Mouse (Mus musculus): ENCODE results near the gene Zfp398. TPM values are rescaled to one million over a fixed set of nuclear protein-coding genes. Genes with fewer than 3 reads are reported as not detected.

The Zfp398 gene
- polyA plus RNA-seq, 1 experiment from 2014 or later: 17.5 TPM

DNA sequence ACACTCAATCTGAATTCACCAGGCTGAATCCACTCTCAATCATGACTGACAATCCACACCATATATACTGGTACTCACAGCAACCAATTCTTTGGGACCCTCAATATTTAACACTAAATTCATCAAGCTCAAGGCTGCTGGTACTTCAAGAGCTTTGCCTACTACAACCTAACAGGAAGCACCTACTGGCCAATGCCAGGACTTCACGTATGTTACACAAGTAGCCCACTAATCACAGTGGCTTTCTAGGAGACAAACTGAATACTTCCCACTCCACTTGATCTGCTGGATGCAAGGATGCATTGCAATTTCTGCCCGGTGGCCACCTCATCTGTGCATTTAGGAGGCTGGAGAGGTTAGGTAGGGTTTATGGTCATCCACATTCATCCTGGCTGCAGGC lies 25.3 kb upstream of the Zfp398 start:
- Histone ChIP-seq H3K4me1 (peaks cover 39% of the 10 kb centered on the region), H3K4me2 (replicated peaks) (no peak overlapping the region), H3K27me3 (no peaks in the 10 kb centered on the region), H3K4me3 (no peak overlapping the region), H3K9ac (replicated peaks) (0 out of 2 replicates have a peak overlapping the region, but pooled peaks have one; percentile 15), H3K9me3 (no peaks in the 10 kb centered on the region), H3K36me3 (peaks cover 25% of the 10 kb centered on the region), H3K27ac (replicated peaks) (no peak overlapping the region)
- 77% methylated on average over 2 of the region's 2 CpGs for WGBS
- no peak for ATAC-seq (replicated peaks)

DNA sequence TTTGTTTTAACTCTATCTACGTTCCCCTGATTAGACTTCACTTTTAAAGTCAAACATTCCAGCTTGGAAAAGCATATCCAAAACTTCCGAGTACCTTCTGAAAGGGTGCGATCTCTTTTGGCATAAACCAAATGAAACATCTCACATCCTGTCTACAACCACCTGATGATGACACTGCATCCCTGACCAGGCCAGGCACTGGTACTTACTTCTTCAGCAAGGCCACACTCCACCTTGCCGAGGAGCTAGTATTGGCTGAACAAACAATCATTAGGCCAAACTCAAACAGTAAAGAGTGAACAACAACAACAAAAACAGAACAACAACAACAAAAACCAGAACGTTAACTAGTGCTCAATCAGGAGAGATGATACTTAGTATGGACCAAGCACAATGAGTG lies 24.1 kb upstream of the Zfp398 start:
- peak overlapping the region; percentile 66 for H3K4me2 ChIP-seq (replicated peaks)
- H3K4me1 ChIP-seq: peaks cover 39% of the 10 kb centered on the region
- no peaks in the 10 kb centered on the region for H3K27me3 ChIP-seq
- no peaks in the 10 kb centered on the region for H3K9me3 ChIP-seq
- peaks cover 14% of the 10 kb centered on the region for H3K36me3 ChIP-seq
- H3K27ac ChIP-seq (replicated peaks): no peak overlapping the region
- H3K9ac ChIP-seq (replicated peaks): peak overlapping the region; percentile 76
- no peak for ATAC-seq (replicated peaks)
- WGBS: 67% methylated on average over 5 of the region's 5 CpGs
- H3K4me3 ChIP-seq: peak overlapping the region; percentile 74

DNA sequence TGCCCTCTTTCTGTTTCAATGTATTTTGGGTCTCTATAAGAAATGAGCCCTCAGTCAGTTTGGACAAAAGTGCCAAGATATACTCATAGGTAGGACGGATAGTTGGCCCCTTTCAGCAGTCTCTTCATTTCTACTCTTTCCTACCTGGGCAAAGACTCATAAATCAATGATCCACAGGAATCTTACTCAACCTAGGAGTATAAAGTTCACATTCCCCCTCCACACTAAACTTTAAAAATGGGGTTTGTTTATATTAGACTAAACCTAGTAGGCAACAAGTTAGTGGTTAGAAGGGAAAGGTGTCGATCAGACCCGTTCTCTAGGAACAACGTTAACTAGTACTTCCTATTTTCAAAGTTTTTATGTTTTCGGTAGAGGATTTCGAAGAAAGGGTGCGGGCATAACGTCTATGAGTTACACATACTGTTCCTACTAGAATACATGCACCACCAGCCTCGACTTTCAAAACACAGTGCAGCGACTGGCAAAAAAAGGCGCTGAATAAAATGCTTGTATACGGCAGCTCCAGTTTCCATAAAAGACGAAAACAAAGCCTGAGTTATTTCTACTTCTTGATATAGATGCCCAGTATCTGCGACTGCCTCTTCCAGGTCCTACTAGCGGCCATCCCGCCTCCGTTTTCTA lies 23.1 kb upstream of the Zfp398 start:
- Histone ChIP-seq H3K4me2 (replicated peaks) (peak overlapping the region; percentile 66), H3K27me3 (no peaks in the 10 kb centered on the region), H3K4me3 (peak overlapping the region; percentile 74), H3K4me1 (peaks cover 39% of the 10 kb centered on the region), H3K9ac (replicated peaks) (peak overlapping the region; percentile 76), H3K27ac (replicated peaks) (peak overlapping the region; percentile 92), H3K36me3 (peaks cover 8% of the 10 kb centered on the region; the same call in 1 of the 2 replicates), H3K9me3 (no peaks in the 10 kb centered on the region)
- WGBS: 1% methylated on average over 17 of the region's 17 CpGs
- no peak for ATAC-seq (replicated peaks)

DNA sequence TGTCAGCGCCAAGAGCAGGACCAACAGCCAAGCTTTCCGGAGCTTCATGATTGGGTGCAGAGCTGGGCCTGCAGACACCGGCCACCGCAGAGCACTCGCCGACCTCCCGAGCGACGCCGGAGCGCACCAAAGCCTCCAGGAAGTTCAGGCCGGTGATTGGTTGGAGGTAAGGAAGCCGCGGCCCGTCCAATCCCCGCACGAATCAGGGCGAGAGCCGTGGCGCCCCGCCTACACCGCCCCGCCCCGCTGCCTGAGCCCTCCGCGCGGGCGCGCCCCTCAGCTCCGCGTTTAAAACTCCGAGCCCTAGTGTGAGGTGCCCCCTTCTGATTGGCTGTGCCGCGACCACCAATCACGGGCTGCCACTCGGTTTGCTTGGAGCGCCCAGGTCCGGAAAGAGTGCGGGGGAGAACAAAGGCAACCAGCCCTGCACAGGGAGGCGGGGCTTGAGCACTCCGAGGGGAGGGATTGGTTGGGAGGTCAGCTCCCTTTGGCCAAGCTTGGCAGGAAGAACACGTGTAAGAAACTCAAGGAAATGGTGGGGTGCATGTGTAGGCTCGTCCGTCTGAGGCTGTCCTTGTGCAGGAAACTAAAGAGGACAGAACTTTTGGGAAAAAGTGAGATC lies 22.1 kb upstream of the Zfp398 start, which contains the start of gene Pdia4:
TSS of gene Pdia4 (minus strand) at position 174 of the 622 bp plus-strand sequence.
- Histone ChIP-seq H3K36me3 (peaks cover 10% of the 10 kb centered on the region), H3K27me3 (no peaks in the 10 kb centered on the region), H3K4me1 (peaks cover 39% of the 10 kb centered on the region), H3K27ac (replicated peaks) (peak within 1 kb of the TSS; percentile 92), H3K9ac (replicated peaks) (peak within 1 kb of the TSS; percentile 76), H3K4me2 (replicated peaks) (peak within 1 kb of the TSS; percentile 66), H3K4me3 (peak within 1 kb of the TSS; percentile 74), H3K9me3 (no peaks in the 10 kb centered on the region)
- peak; percentile 100 for ATAC-seq (replicated peaks)
- under 1% methylated on average over 44 of the region's 44 CpGs for WGBS

DNA sequence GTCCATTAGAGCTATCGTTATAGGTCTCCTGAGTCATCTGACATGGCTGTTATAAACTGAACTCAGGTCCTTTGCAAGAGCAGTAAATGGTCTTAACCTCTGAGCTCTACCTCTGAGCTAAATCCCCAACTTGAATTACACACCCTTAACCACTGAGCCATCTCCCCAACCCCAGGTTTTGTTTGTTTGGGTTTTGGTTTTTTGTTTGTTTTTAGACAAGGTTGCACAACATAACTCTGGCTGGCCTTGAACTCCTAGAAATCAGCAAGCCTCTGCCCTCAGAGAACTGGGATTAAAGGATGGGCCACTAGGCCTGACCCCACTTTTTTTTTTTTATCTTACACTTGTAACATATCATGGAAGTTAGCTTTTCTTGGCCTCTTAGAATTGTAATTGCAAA lies 19.3 kb upstream of the Zfp398 start:
- H3K9ac ChIP-seq (replicated peaks): no peak overlapping the region
- ATAC-seq (replicated peaks): no peak
- H3K27ac ChIP-seq (replicated peaks): no peak overlapping the region
- H3K4me3 ChIP-seq: no peak overlapping the region
- peaks cover 21% of the 10 kb centered on the region for H3K4me1 ChIP-seq
- no peaks in the 10 kb centered on the region for H3K9me3 ChIP-seq
- H3K36me3 ChIP-seq: peaks cover 34% of the 10 kb centered on the region
- H3K27me3 ChIP-seq: no peaks in the 10 kb centered on the region
- 100% methylated on average over 1 of the region's 1 CpGs for WGBS
- no peak overlapping the region for H3K4me2 ChIP-seq (replicated peaks)

DNA sequence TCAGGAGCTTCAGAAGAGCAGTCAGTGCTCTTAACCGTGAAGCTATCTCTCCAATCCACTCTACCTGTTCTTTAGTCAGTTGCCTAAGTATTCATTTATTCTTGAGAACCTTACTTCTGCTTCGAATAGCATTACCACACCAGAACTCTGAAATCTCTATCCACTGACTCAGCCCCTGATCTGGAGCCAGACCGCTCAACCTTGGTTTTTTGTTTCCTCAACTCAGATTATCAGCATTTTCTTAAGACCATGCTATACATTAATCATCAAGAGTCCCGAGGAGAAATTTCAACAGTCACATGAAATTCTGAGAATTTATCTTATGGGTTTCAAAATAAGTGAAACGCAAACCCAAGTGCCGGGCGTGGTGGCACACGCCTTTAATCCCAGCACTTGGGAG lies 16.7 kb upstream of the Zfp398 start:
- 93% methylated on average over 8 of the region's 8 CpGs for WGBS
- Histone ChIP-seq H3K4me3 (no peak overlapping the region), H3K4me2 (replicated peaks) (no peak overlapping the region), H3K9ac (replicated peaks) (no peak overlapping the region), H3K27ac (replicated peaks) (no peak overlapping the region), H3K27me3 (no peaks in the 10 kb centered on the region), H3K9me3 (no peaks in the 10 kb centered on the region), H3K4me1 (peaks cover 7% of the 10 kb centered on the region), H3K36me3 (peaks cover 58% of the 10 kb centered on the region)
- no peak for ATAC-seq (replicated peaks)

DNA sequence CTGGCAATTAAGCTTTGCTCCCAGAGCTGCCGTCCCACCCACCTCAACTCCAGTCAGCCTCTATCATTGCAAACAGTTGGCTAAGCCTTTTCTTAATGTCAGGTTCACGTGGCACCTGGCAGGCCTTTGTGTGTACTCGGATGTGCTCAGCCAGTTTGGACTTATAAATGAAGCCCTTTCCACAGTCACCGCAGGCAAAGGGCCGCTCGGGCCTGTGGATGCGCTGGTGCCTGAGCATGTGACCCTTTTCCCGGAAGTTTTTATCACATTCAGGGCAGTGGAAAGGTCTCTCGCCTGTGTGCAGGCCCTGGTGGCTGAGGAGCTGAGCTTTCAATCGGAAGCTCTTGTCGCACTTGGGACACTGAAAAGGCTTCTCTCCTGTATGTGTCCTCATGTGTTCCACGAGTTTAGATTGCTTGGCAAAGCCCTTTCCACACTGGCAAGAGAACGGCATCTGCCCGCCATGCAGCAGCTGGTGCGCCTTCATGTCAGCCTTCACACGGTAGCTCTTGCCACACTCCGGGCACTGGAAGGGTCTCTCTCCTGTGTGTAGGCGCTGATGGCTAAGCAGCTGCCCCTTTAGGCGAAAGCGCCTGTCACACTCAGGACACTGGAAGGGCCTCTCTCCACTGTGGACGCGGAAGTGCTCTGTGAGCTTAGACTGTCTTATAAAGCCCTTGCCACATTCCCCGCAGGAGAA lies 15.7 kb upstream of the Zfp398 start:
- Histone ChIP-seq H3K4me1 (no peaks in the 10 kb centered on the region), H3K27me3 (no peaks in the 10 kb centered on the region), H3K9me3 (no peaks in the 10 kb centered on the region), H3K9ac (replicated peaks) (no peak overlapping the region), H3K36me3 (peaks cover 68% of the 10 kb centered on the region), H3K4me3 (no peak overlapping the region), H3K27ac (replicated peaks) (no peak overlapping the region), H3K4me2 (replicated peaks) (no peak overlapping the region)
- WGBS: 88% methylated on average over 23 of the region's 23 CpGs
- ATAC-seq (replicated peaks): no peak

DNA sequence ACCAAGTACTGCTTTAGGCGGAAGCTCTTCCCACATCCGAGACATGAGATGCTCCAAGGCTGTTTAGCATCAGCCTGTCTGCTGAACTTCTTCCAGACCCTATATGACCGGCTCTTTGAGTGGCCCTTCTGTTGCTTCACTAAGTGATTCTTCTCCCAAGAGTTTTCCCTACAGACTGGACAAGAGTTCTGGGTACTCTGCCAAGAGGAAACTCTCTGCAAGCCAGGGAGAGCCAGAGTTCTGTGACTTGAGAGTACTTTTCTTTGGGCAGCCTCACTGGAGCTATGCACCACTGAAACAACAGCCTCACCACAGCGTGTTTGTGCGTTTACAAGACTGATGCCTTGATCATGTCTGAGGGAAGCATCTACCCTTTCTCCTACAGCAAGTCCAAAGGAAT lies 14.2 kb upstream of the Zfp398 start:
- H3K27me3 ChIP-seq: no peaks in the 10 kb centered on the region
- no peak overlapping the region for H3K9ac ChIP-seq (replicated peaks)
- no peak for ATAC-seq (replicated peaks)
- H3K4me3 ChIP-seq: no peak overlapping the region
- WGBS: 98% methylated on average over 5 of the region's 5 CpGs
- no peaks in the 10 kb centered on the region for H3K4me1 ChIP-seq
- no peak overlapping the region for H3K4me2 ChIP-seq (replicated peaks)
- H3K27ac ChIP-seq (replicated peaks): no peak overlapping the region
- H3K9me3 ChIP-seq: no peaks in the 10 kb centered on the region
- H3K36me3 ChIP-seq: peaks cover 76% of the 10 kb centered on the region

DNA sequence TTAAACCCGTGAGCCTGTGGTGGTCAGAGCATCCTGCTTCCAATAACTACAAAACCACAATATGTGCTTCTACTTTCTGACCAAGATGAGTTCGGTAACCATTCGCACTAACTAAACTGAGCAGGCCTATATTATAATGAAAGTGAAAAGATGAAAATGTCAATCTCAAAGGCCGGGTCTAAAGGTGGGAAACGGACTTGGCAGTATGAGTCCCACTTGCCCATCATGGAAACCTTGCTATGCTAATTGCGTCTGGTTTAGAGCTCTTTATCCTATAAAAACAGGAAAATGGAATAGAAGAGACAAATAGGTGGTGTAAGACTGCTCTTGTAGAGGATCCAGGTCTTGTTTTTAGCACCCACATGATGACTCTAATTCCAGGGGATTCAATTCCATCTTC lies 13.7 kb upstream of the Zfp398 start:
- ATAC-seq (replicated peaks): no peak
- Histone ChIP-seq H3K36me3 (peaks cover 76% of the 10 kb centered on the region), H3K4me1 (no peaks in the 10 kb centered on the region), H3K4me2 (replicated peaks) (no peak overlapping the region), H3K27ac (replicated peaks) (no peak overlapping the region), H3K4me3 (no peak overlapping the region), H3K9me3 (no peaks in the 10 kb centered on the region), H3K27me3 (no peaks in the 10 kb centered on the region), H3K9ac (replicated peaks) (no peak overlapping the region)
- 94% methylated on average over 6 of the region's 6 CpGs for WGBS

DNA sequence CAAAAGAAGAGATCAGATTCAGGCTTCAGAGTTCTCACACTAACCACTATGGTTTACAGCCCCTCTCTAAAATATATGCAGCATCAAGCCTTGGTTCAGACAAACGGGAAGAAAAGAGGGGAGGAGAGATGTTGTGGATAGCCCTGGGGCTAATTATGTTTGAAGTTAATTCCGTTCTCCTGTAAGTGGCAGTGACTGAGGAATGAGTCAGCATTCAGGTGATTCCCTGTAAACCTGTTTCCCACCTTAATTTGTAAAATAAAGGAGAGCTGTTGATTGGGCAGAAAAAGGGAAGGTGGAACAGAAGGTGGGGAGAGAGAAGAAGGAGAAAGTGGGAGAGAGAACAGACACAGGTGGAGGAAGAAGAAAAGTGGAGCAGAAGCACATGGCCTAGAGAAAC lies 11.2 kb upstream of the Zfp398 start:
- no peaks in the 10 kb centered on the region for H3K9me3 ChIP-seq
- peaks cover 6% of the 10 kb centered on the region for H3K4me1 ChIP-seq
- no peaks in the 10 kb centered on the region for H3K27me3 ChIP-seq
- no peak overlapping the region for H3K27ac ChIP-seq (replicated peaks)
- H3K9ac ChIP-seq (replicated peaks): no peak overlapping the region
- ATAC-seq (replicated peaks): no peak
- H3K36me3 ChIP-seq: peaks cover 62% of the 10 kb centered on the region
- WGBS: 68% methylated on average over 2 of the region's 2 CpGs
- H3K4me2 ChIP-seq (replicated peaks): no peak overlapping the region
- no peak overlapping the region for H3K4me3 ChIP-seq

DNA sequence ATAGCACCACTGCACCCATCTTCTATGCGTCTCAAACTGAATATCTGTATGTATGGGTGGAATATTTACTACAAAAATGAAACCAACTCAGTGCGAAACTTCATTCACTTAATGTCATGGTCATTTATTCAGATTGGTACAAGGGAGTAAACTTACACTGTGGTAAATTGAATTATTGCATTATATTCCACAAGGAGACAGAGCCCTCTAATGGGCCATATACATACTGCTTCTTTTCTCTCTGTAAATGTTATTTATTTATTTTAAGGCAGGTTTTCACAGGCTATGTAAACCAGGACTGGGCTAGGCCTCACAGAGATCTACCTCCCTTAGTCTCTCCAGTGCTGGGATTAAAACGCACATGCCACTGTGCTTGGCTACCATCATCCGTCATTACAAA lies 8.0 kb upstream of the Zfp398 start:
- H3K4me2 ChIP-seq (replicated peaks): no peak overlapping the region
- H3K9me3 ChIP-seq: no peaks in the 10 kb centered on the region
- no peak for ATAC-seq (replicated peaks)
- no peak overlapping the region for H3K4me3 ChIP-seq
- 94% methylated on average over 4 of the region's 4 CpGs for WGBS
- peaks cover 30% of the 10 kb centered on the region for H3K36me3 ChIP-seq
- H3K4me1 ChIP-seq: peaks cover 15% of the 10 kb centered on the region
- no peak overlapping the region for H3K9ac ChIP-seq (replicated peaks)
- no peak overlapping the region for H3K27ac ChIP-seq (replicated peaks)
- H3K27me3 ChIP-seq: no peaks in the 10 kb centered on the region

DNA sequence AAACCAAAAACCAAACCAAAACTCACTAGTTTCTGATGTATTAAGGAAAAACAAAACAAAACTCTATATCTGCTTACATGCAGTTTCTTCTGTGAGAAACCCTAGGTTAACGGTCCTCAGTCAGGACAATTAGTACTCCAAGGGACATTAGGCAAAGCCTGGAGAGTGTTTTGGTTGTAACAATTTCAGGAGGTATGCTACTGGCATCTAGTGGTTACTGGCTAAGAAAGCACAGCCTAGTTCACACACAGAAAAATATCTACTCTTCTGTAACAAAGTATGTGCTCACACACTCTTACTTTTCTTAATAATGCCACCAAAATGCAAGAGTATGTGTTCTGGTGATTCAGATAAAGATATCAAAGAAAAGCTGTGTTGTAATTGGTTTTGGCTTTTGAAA lies 6.5 kb upstream of the Zfp398 start:
- H3K4me3 ChIP-seq: peak overlapping the region; percentile 88
- H3K27ac ChIP-seq (replicated peaks): no peak overlapping the region
- H3K4me1 ChIP-seq: peaks cover 15% of the 10 kb centered on the region
- peak overlapping the region; percentile 34 for H3K4me2 ChIP-seq (replicated peaks)
- 6% methylated on average over 1 of the region's 1 CpGs for WGBS
- ATAC-seq (replicated peaks): no peak
- H3K9me3 ChIP-seq: no peaks in the 10 kb centered on the region
- no peaks in the 10 kb centered on the region for H3K27me3 ChIP-seq
- 0 out of 2 replicates have a peak overlapping the region, but pooled peaks have one; percentile 97 for H3K9ac ChIP-seq (replicated peaks)
- H3K36me3 ChIP-seq: peaks cover 16% of the 10 kb centered on the region

Measured in forebrain, embryonic 15.5 days (tissue).